Mouse (Mus musculus) lung, embryonic 14.5 days (tissue): ENCODE data around the gene Stk38. TPM values are rescaled to one million over a fixed set of nuclear protein-coding genes. Genes with fewer than 3 reads are reported as not detected.

Experiments
- ATAC-seq: fragments of 200-750 bp; cut with Nextera tagmentation; 2 replicates; pipeline ENCODE4 v1.8.0; 2017; ENCODE audit warnings: mild to moderate bottlenecking, moderate TSS enrichment, moderate library complexity; ENCODE audit not compliant: insufficient read depth
- DNase-seq: peaks from one replicate; pipeline ENCODE4 v3.0.0-alpha.2; 2015
- H3K27ac ChIP-seq: fragments of 300-500 bp; sonication (generic); 2 replicates; pipeline ENCODE4 v1.5.1; 2014; ENCODE audit warnings: low read depth, mild to moderate bottlenecking, moderate library complexity
- H3K27me3 ChIP-seq: fragments of 300-500 bp; sonication (generic); 2 replicates; pipeline ENCODE4 v1.6.1; 2014; ENCODE audit warnings: low read length, control low read depth; ENCODE audit not compliant: insufficient read depth
- H3K36me3 ChIP-seq: fragments of 300-500 bp; sonication (generic); 2 replicates; pipeline ENCODE4 v1.6.1; 2014; ENCODE audit warnings: control low read depth; ENCODE audit not compliant: insufficient read depth
- H3K4me1 ChIP-seq: fragments of 300-500 bp; sonication (generic); 2 replicates; pipeline ENCODE4 v1.6.1; 2014; ENCODE audit warnings: antibody characterized with exemption, control low read depth; ENCODE audit not compliant: insufficient read depth
- H3K4me2 ChIP-seq: fragments of 300-500 bp; sonication (generic); 2 replicates; pipeline ENCODE4 v1.6.1; 2014; ENCODE audit warnings: mild to moderate bottlenecking
- H3K4me3 ChIP-seq: fragments of 300-500 bp; sonication (generic); 2 replicates; pipeline ENCODE4 v1.5.1; 2014; ENCODE audit warnings: low read depth, low read length
- H3K9ac ChIP-seq: fragments of 300-500 bp; sonication (generic); 2 replicates; pipeline ENCODE4 v1.6.1; 2014
- H3K9me3 ChIP-seq: fragments of 300-500 bp; sonication (generic); 2 replicates; pipeline ENCODE4 v1.6.1; 2016; ENCODE audit warnings: low read depth, low read length, control low read depth
- CTCF ChIP-seq: IDR thresholded peaks from 2 replicates; pipeline ENCODE4 v1.5.1; 2016; ENCODE audit warnings: antibody characterized with exemption, low read depth
- WGBS: fragments of 180-500 bp; shearing (Covaris S2); extraction: QIAGEN DNeasy Blood & Tissue Kit; methylation state at CpG from one replicate; pipeline ENCODE4 v1.1.7; 2014; 5-methylcytosine and 5-hydroxymethylcytosine counted together
- polyA plus RNA-seq: library from polyadenylated mRNA; unstranded; fragments of >200 nt; fragmentation: Nextera tagmentation; extraction: Ambion mirVana; gene quantifications from 2 replicates; pipeline ENCODE4 v1.2.1, GENCODE M21; 2014

Stk38 gene
- polyA plus RNA-seq, 1 experiment from 2014 or later: 104 TPM

- Histone ChIP-seq H3K4me1 (peaks cover under 1% of the 10 kb centered on the region), H3K27me3 (no peaks in the 10 kb centered on the region), H3K9me3 (no peaks in the 10 kb centered on the region), H3K9ac (no peak overlapping the region), H3K4me2 (no peak overlapping the region), H3K36me3 (no peaks in the 10 kb centered on the region), H3K27ac (no peak overlapping the region), H3K4me3 (no peak overlapping the region)
- DNase-seq (no peak), ATAC-seq (no peak)
- 77% methylated on average over 8 of the region's 8 CpGs for WGBS
- no peak for TF ChIP-seq CTCF
Measured at GRCm38 (mm10) chr17:28924957-28925595, 82.7 kb downstream of the Stk38 start.

GRCm38 (mm10) chr17:28922096-28922495, 85.7 kb downstream of the Stk38 start:
- H3K4me2 ChIP-seq: no peak overlapping the region
- no peak for ATAC-seq
- DNase-seq: no peak
- no peak overlapping the region for H3K9ac ChIP-seq
- H3K27ac ChIP-seq: no peak overlapping the region
- H3K9me3 ChIP-seq: no peaks in the 10 kb centered on the region
- no peaks in the 10 kb centered on the region for H3K4me1 ChIP-seq
- H3K4me3 ChIP-seq: no peak overlapping the region
- no peaks in the 10 kb centered on the region for H3K27me3 ChIP-seq
- TF ChIP-seq CTCF: no peak
- no peaks in the 10 kb centered on the region for H3K36me3 ChIP-seq
- 53% methylated on average over 6 of the region's 6 CpGs for WGBS

- Histone ChIP-seq H3K27ac (no peak overlapping the region), H3K4me3 (no peak overlapping the region), H3K9ac (no peak overlapping the region), H3K4me1 (no peaks in the 10 kb centered on the region), H3K36me3 (no peaks in the 10 kb centered on the region), H3K4me2 (no peak overlapping the region), H3K27me3 (no peaks in the 10 kb centered on the region), H3K9me3 (no peaks in the 10 kb centered on the region)
- WGBS: 55% methylated on average over 8 of the region's 8 CpGs
- no peak for TF ChIP-seq CTCF
- ATAC-seq (no peak), DNase-seq (no peak)
Measured at GRCm38 (mm10) chr17:28921086-28921485, 86.7 kb downstream of the Stk38 start.

Other genes with a start within 250 kb of the Stk38 start
- gene Mapk13, start 238.7 kb downstream of the Stk38 start, polyA plus RNA-seq: 53.7 and 61.0 TPM in 2 replicates
- gene Brpf3, start 206.9 kb downstream of the Stk38 start, polyA plus RNA-seq: 10.0 and 12.5 TPM in 2 replicates
- gene Pnpla1, start 149.6 kb downstream of the Stk38 start, polyA plus RNA-seq: 0.05 TPM in 1 of 2 replicates, not detected in the other
- 0.37 TPM in 1 of 2 replicates, not detected in the other for gene 4930539E08Rik, start 92.7 kb downstream of the Stk38 start, polyA plus RNA-seq
- gene Pxt1, start 64.2 kb downstream of the Stk38 start, polyA plus RNA-seq: 0.19 and 0.82 TPM in 2 replicates
- gene Kctd20, start 56.0 kb downstream of the Stk38 start, polyA plus RNA-seq: 89.4 and 91.5 TPM in 2 replicates
- 716 and 730 TPM in 2 replicates for gene Srsf3, start 24.6 kb upstream of the Stk38 start, polyA plus RNA-seq
- 12.4 and 13.6 TPM in 2 replicates for gene Cdkn1a, start 83.0 kb upstream of the Stk38 start, polyA plus RNA-seq
- gene Rab44, start 106.2 kb upstream of the Stk38 start, polyA plus RNA-seq: 0.46 and 1.1 TPM in 2 replicates
- 6.7 and 6.9 TPM in 2 replicates for gene Cpne5, start 230.2 kb upstream of the Stk38 start, polyA plus RNA-seq